Mouse (Mus musculus) gastrocnemius, adult 18-20 months (tissue): Measurements from ENCODE around the gene Dld. TPM values are rescaled to one million over a fixed set of nuclear protein-coding genes. Genes with fewer than 3 reads are reported as not detected.

Experiments used
- DNase-seq: peaks from one replicate; pipeline ENCODE4 v3.0.0; 2021; ENCODE audit warnings: low spot score
- total RNA-seq, 2 experiments: library from RNA; stranded (reverse); gene quantifications; 2 replicates each; pipeline ENCODE4 v1.2.3; 2021

The Dld gene
- total RNA-seq, 2 experiments from 2014 or later: 177 to 200 TPM

DNA sequence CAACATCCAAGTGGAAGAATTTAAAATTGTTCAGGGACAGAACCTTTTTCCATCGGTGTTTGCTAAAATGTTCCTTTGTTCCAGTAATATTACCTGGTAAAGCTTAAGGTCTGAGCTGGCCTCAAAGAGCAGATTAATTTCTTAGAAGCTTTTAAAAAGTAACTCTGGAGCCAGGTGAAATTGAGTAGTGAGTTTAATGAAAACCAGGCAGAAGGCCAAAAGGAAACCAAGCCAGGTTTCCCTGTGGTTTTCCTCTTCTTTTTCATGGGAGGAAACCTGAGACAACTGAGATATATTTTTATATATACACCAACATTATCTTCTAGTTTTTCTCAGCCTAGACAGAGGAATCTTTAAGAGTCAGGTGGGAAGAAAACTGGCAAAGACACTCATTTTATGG is 29.7 kb downstream of the Dld start:
- DNase-seq: no peak

GRCm38 (mm10) chr12:31320817-31321216 is 30.4 kb downstream of the Dld start:
- DNase-seq: no peak

- no peak for DNase-seq
These were observed 32.8 kb downstream of the Dld start for GRCm38 (mm10) chr12:31318409-31318963.

DNA sequence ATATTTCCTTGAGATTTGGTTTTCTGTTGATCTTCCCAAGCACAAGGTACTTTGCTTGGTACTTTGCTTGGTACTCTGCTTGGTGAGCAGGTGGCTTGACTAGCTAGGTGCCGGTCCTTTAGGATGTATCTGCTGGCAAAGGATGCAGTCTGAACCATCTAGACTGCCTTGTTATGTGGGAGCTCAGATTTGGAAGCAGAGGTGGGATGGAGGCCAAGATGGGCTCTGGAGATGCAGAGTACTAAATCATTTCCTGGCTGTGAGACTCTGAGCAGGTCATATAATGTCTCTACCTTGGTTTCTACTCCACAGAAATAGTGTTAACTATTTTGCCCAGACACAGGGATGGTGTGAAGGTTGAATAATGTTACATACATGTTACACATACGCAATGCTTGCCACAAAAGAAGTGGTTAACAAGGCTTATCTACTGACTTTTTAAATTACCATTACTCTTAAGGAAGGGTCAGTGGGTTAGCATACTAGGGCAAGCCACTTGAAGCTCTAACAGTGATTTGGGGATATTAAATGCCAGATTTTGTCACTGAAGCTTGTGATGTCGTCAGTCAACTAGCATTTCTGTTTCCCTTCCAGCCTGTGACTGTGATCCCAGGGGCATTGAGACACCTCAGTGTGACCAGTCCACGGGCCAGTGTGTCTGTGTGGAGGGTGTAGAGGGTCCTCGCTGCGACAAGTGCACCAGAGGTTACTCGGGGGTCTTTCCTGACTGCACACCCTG is 33.4 kb downstream of the Dld start:
- no peak for DNase-seq

DNA sequence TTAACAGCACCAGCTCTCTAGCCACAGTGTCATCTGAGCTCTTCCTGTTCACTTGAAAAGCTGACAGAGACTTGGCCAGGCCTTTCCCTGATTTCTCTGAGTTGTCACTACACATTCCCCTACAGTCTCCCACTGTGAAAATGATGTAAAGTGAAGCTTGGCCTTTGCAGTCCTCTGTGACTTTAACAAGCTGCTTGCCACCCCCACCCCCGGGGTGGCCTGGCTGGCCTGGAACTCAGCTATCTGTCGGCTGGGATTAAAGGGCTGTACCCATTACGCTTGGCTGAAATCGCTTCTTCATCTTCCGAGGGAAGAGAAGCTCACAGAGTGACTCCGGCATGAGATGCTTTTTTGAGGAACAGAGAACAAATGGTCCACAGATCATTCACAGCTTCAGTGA is 35.3 kb downstream of the Dld start:
- DNase-seq: no peak

GRCm38 (mm10) chr12:31314310-31314709 is 36.9 kb downstream of the Dld start:
- DNase-seq: no peak

- DNase-seq: no peak
These were observed 38.1 kb downstream of the Dld start for GRCm38 (mm10) chr12:31313136-31313535.

DNA sequence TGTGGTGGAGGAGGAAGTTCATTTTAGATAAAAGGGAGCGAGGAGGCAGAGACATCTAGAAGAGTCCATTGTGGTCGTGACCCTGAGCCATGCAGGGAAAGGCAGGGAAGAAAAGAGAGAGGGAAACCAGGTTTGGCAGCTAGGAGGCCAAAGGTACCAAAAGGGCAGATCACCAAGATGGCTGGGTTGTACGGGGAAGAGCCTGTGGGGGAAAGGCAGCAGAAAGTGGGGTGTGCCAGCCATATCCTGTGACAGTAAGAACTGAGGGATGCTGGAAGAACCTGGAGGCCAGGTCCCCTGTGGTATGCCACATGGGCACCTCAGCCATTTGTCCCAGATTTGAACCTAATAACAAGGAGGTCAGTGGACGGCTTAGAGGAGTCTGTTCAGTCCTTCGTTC is 39.0 kb downstream of the Dld start:
- DNase-seq: no peak

GRCm38 (mm10) chr12:31311671-31312265 is 39.5 kb downstream of the Dld start:
- DNase-seq: no peak

DNA sequence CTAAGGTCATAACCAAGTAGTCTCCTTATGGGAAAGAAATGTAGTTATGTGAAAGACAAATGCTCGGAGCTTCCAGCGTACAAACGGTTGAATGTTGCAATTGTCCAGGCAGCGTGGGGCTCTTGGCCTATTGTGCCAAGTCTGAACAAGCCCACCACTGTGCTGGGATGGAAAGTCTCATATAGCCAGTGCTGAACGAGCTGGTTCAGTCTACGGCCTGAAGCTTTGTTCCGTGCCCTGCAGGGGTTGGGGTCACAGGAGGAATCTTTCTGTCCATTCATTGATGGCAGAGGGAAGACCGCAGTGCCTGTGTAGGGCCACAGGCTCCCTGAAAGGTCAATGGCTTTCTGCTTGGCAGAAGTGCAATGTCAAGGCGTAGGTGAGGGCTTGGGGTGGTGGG is 40.6 kb downstream of the Dld start:
- DNase-seq: no peak

DNA sequence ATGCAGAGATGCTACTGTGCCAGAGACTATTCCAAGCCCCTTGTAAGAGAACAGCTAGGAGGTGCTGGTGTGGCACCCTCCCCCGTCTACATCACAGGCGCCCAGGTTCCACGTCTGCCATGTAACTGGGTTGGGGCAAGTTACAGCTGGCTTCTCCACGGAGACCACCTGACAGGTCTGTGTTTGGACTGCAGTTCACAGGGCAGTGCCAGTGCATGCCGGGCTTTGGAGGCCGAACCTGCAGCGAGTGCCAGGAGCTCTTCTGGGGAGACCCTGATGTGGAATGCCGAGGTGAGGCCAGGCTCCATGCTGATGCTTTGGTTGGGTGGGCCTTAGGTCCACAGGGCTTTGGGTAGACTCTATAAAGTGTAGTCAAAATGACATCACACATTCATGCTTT is 43.5 kb downstream of the Dld start:
- no peak for DNase-seq

DNA sequence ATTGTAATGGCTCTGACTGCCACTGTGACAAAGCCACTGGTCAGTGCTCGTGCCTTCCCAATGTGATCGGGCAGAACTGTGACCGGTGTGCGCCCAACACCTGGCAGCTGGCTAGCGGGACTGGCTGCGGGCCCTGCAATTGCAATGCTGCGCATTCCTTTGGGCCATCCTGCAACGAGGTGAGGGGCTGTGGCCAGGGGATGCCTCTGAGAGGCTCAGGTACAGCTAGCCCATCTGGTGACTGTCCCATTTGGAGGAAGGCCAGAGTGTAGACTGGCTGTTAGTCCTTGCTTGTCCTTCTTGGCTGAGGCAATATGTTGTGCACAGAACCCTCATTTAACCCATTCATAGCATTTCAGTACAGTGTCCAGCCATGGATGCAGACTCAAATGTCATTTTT is 44.2 kb downstream of the Dld start:
- no peak for DNase-seq

GRCm38 (mm10) chr12:31306075-31306675 is 45.1 kb downstream of the Dld start:
- no peak for DNase-seq

DNA sequence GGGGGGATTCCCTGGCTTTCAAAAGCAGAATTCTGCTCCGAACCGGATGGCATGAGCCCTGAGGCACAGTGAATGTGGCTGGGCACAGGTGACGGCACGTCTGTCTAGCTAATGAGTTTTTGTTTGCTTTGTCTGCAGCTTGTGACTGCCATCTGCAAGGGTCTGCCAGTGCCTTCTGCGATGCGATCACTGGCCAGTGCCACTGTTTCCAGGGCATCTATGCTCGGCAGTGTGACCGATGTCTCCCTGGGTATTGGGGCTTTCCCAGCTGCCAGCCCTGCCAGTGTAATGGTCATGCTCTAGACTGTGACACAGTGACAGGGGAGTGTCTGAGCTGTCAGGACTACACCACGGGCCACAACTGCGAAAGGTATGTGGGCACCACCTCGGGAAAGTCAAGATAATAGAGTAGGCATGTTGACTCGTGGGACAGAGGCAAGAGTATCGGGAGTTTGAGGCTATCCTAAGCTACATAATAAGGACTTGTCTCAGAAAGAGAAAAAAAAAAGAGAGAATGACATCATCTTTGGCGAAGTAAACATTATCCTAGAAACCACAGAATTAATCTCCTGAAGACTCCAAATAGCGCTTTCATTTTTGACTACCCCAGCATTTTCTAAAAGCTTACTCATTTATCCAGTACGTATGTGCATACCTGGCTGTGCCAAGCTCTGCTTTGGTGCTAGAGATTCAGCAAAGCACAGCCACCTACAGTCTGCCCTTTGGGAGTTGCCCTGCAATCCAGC is 48.3 kb downstream of the Dld start:
- no peak for DNase-seq

- no peak for DNase-seq
These were observed 49.0 kb downstream of the Dld start for GRCm38 (mm10) chr12:31302266-31302665.

- DNase-seq: no peak
These were observed 51.0 kb downstream of the Dld start for GRCm38 (mm10) chr12:31300276-31300675.

DNA sequence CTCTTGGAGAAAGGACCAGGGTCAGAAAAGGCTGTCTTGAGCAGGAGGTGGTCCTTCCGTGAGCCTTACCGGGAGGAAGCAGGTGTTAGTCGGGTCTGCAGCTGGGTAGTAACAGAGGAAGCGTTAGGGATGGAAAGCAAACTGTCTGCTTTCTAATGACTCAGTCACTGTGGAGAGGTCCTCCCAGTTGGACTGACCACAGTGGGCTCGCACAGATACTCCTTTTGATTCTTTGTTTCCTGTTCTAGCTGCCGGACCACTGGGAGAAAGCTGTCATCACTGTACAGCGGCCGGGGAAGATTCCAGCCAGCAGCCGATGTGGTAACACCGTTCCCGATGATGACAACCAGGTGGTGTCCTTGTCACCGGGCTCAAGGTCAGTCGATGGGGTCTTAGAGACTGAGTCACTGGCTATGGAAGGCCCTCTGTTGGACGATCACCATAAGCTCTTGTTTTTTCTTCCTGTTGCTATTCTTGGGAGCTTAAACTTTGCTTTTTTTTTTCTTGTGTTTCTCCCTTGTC is 51.5 kb downstream of the Dld start:
- DNase-seq: no peak

GRCm38 (mm10) chr12:31299126-31299525 is 52.1 kb downstream of the Dld start:
- DNase-seq: no peak

GRCm38 (mm10) chr12:31298530-31298929 is 52.7 kb downstream of the Dld start:
- DNase-seq: no peak

DNA sequence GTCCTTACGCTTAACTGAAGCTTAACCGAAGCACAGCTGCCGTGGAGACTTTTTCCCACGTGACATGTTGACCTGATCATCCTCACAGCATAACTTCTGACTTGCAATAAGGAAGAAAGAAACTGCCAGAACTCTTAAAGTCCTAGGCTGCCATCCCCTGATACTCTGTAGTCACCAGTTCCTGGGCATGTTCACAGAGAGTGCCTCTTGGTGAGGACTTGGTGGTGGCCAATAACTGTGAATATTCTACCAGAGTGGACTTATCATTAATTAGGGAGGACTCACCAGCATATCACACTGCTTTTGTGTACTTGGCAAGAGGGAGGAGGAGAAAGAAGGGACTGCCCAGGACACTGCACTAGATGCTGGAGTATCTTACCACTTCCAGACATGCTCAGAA is 53.1 kb downstream of the Dld start:
- DNase-seq: no peak

DNA sequence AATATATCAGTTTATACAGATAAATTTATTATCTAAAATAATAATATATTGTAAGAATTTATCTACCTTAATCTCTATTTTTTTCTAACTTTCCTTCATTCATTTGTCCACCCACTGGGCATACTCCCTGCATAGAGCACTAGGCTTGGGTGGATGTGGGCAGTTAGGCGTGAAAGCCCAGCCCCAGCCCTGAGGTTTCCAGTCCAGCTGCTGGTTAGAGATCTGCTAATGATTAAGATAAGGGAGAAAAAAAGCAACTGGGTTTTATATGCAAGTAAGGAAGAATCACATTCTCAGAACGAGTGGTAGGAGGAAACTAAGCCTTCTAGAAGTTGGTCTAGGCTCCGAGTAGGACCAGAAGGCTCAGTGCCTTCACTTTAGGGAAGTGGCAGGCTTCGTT is 55.2 kb downstream of the Dld start:
- no peak for DNase-seq

DNA sequence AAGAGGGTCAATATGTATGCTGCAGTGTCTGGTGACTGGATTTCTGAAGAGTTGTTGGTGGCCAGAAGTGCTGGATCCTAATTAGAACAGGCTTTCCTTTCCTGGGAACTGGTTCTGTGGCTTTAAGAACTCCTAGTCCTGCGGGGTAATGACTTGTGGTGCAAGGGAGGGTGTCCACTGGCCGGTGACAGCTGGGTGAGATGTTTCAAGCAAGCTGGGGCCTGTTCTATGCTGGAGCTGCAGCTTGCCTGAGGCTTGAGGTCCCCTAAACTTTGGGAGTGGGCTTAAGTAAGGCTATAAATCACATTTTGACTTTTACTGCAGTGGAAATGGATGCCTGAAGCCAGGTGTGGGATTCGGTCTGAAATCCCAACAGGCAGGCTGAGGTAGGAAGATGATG is 55.7 kb downstream of the Dld start:
- no peak for DNase-seq
